Mouse (Mus musculus) left cerebral cortex, postnatal 25 days (tissue): ENCODE results near the gene Edrf1. TPM values are rescaled to one million over a fixed set of nuclear protein-coding genes. Genes with fewer than 3 reads are reported as not detected.

Experiments
- DNase-seq, 2 experiments: peaks; one replicate each; pipeline ENCODE4 v3.0.0; 2022; ENCODE audit warnings: low spot score in 2 of 2, mixed read lengths in 1 of 2
- intact Hi-C: fragments of 180-260 bp; cut with DNase I; formaldehyde crosslinking; loops from one replicate; pipeline ENCODE4 v1.15.1; 2025
- total RNA-seq, 2 experiments: library from RNA; stranded (reverse); gene quantifications; 2 replicates each; pipeline ENCODE4 v1.2.3; 2021

Edrf1 gene
- total RNA-seq, 2 experiments from 2014 or later = 22.0 to 22.7 TPM

DNA sequence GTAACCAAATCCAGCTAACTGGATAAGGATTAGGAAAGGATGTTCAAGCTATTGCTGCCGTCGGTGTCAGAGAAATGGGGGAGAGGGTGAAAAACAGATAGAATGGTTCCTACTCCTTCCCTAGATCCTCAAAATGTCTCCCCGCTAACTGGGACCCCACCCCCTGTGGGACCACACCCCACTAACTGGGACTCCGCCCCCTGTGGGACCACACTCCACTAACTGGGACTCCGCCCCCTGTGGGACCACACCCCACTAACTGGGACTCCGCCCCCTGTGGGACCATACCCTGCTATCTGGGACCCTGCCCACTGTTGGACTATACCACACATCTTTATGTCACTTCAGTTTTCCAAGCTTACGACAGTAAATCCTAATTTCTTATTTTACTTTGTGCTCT is 66.6 kb downstream of the Edrf1 start:
- DNase-seq = no peak
- intact Hi-C loops = no loop called here

DNA sequence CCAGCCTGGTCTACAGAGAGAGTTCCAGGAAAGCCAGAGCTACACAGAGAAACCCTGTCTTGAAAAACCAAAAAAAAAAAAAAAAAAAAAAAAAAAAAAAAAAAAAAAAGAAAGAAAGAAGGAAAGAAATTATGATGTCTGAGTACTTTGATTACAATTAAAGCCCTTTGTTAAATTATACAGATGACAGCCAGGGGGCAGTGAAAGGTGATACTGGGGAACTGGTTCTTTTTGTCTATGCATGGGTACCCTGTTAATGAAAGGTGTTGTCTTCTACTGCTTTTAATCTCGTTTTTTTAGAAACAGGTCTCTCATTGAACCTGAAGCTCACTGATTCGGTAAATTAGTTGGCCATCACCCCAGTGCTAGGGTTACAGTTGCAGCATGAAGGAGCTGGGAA is 70.0 kb downstream of the Edrf1 start:
- no peak for DNase-seq
- intact Hi-C loops = no loop called here

DNA sequence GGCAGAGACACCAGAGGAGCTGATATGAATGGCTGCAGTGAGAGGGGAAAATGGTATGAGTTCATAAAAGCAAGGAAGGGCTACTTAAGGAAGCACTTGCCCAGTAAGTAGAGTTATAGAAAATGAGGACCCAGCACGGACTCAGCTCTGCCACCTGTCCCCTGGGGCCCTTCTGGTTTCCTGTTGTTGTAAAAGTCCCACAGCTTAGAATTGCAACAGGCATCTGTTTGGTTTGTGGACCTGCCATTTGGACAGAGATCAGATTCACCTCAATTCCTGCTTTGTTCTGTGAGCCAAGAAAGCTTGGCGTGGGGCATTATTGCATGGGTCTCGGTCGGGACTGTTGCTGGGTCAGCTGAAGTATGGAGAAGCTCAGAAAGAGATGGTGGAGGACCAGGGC is 78.0 kb downstream of the Edrf1 start:
- no peak for DNase-seq
- intact Hi-C loops = no loop called here

DNA sequence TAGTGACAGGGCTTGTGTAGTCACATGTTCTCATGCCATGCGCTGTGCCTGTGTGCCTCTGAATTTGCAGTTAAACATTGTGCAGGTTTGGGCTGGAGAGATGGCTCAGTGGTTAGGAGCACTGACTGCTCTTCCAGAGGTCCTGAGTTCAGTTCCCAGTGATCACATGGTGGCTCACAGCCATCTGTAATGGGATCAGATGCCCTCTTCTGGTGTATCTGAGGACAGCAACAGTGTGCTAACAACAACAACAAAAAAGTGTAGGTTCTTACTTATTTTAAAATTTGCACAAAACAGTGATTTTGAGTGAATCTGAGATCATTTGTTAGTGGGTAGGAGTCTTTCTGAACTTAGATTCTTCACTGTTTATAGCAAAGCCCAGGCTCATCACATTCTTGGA is 81.2 kb downstream of the Edrf1 start:
- DNase-seq = no peak
- intact Hi-C loops = no loop called here

DNA sequence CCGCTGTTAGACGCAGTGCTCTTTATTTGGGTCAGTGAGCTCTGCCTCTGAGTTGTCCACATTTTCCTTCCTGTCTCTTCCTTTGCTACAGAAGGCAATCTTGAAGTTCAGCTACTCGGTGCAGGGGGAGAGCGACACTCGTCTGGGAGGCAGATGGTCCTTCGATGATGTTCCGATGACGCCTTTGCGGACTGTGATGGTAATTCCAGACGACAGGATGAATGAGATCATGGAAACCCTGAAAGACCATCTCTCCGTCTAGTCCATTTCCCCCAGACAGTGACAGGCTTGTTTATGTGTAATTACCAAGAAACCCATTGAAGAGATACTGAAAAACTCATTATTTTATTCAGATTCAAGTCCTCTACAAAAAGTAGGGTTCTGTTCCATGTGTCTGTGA is 83.3 kb downstream of the Edrf1 start:
- no peak for DNase-seq
- intact Hi-C loops = no loop called here

Other genes starting within 250 kb of the Edrf1 start
- gene Tex36, start 35.4 kb upstream of the Edrf1 start, total RNA-seq = not detected
- gene Mmp21, start 42.5 kb downstream of the Edrf1 start, total RNA-seq = not detected
- gene Bccip, start 71.8 kb downstream of the Edrf1 start, total RNA-seq = 10 to 100 TPM; 67.3 to 68.4 TPM
- 10 to 100 TPM; 21.1 to 22.5 TPM for gene Uros, start 72.5 kb downstream of the Edrf1 start, total RNA-seq
- gene Fank1, start 139.3 kb downstream of the Edrf1 start, total RNA-seq = 1 to 10 TPM; 3.7 to 3.9 TPM
- 10 to 100 TPM; 36.6 to 39.8 TPM for gene Dhx32, start 145.2 kb downstream of the Edrf1 start, total RNA-seq